Mouse (Mus musculus) left cerebral cortex, postnatal 36 days (tissue): ENCODE measurements around the gene Ncf4. TPM values are rescaled to one million over a fixed set of nuclear protein-coding genes. Genes with fewer than 3 reads are reported as not detected.

Source experiments
- DNase-seq, 2 experiments: peaks; one replicate each; pipeline ENCODE4 v3.0.0; 2021 to 2022; ENCODE audit warnings: low spot score in 2 of 2, mixed read lengths in 1 of 2
- intact Hi-C: fragments of 180-260 bp; cut with DNase I; formaldehyde crosslinking; loops from one replicate; pipeline ENCODE4 v1.15.1; 2025
- total RNA-seq, 2 experiments: library from RNA; stranded (reverse); gene quantifications; 2 replicates each; pipeline ENCODE4 v1.2.3; 2021

Gene Ncf4
- 1 to 10 TPM; 1.2 TPM for total RNA-seq

GRCm38 (mm10) chr15:78244695-78245492, at the start of gene Ncf4:
Ncf4 (plus strand) TSS chr15:78244801.
- DNase-seq = no peak
- intact Hi-C loops = no loop called here

- intact Hi-C loops = no loop called here
- DNase-seq = peak in 1 of 2 experiments; percentile 23
Observed at GRCm38 (mm10) chr15:78195096-78195880, 49.3 kb upstream of the Ncf4 start.

- intact Hi-C loops = no loop called here
- DNase-seq = peak; percentile 34 to 52
Observed at GRCm38 (mm10) chr15:78204053-78204847, 40.4 kb upstream of the Ncf4 start.

- intact Hi-C loops = no loop called here
- no peak for DNase-seq
Observed at GRCm38 (mm10) chr15:78205192-78205591, 39.4 kb upstream of the Ncf4 start.

DNA sequence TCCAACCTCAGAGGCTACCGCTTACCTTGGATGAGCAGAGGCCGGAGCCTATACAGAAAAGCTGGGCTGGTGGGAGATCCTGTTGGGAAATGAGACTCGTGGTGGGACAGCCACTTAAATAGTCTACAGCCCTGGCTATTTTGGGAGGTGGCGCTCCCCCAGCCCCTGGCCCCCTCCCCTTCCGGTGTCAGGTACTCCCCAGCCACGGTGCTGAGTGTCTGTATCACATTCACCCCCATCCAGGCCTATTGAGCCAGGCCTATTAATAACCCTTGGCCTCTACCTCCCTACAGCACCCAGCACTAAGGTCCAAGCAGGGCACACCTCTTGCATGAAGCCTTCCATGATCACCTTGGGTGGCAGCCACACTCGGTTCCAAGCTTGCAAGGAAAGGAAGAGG, 38.3 kb upstream of the Ncf4 start, which contains the start of gene Pvalb:
TSS of gene Pvalb (minus strand) at position 89 of the 400 bp plus-strand sequence.
- DNase-seq = no peak
- intact Hi-C loops = no loop called here

DNA sequence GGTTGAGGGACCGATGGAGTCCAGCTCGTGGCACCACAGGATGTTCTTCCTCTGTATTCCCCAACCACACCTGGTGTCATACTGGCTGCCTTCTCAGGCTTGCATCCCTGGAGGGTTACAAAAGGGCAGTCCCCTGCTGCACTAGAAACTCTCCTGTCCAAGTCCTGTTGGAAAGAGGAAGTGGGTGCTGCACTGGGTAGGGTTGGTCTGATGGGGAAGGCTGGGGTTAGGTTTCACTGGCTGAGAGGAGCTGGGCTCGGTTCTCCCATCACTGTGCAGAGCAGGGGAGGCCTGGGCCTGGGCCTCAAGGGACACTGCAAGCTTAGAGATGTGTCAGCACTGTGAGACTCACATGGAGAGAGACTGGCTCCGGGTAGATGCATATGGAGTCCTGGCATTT, 34.4 kb upstream of the Ncf4 start:
- intact Hi-C loops = no loop called here
- DNase-seq = no peak

GRCm38 (mm10) chr15:78211367-78211766, 33.2 kb upstream of the Ncf4 start:
- intact Hi-C loops = no loop called here
- DNase-seq = no peak

DNA sequence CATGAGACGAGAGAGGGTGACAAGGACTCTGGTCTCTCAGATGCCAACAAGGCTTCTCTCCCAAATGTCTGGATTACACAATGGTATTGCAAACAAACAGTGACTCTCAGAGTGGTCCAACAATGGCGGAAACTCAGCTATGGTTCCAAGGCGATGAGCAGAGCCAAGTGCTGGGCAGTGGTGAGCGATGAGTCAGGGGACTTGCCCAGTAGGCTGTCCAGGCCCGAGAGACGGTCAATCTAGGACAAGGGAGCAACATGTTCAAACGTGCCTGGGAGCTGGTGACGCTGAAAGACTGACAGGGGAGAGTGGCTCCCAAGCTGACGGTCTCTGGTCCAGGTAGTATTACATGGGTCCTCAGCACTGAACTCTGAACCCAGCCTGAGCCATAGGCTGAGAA, 29.3 kb upstream of the Ncf4 start:
- intact Hi-C loops = no loop called here
- DNase-seq = no peak

GRCm38 (mm10) chr15:78227816-78228215, 16.8 kb upstream of the Ncf4 start:
- intact Hi-C loops = no loop called here
- DNase-seq = no peak

- no peak for DNase-seq
- intact Hi-C loops = no loop called here
Observed at GRCm38 (mm10) chr15:78231346-78232331, 13.0 kb upstream of the Ncf4 start.

DNA sequence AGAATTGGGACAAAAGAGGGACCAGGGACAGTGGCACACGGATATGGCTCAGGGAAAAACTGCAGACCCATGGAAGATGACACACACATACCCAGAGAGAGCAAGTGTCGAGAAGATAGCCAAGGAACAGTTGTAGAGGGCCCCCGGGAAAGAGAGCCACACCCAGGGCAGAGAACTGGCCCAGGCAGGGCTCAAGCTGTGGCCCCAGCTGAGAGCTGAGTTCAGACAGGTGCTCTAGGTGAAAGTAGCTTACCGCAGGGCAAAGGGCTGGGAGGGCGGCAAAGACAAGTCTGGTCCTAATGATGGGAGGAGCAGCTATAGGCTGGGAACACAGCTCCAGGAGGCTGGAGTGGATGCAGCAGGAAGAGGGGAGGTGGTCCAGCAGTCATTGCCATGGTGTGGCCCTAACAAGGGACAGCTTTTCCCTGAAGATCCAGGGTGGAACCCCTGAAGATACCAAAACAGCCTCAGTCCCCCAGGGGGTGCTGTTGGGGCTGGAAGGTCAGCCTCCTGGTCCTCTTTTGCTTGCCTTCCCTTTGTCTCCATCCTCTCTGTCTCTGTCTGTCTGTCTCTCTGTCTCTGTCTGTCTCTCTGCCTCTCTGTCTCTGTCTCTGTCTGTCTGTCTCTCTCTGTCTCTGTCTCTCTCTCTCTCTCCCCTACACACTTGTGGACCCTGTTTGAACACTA, 9.6 kb upstream of the Ncf4 start:
- DNase-seq = no peak
- intact Hi-C loops = no loop called here

DNA sequence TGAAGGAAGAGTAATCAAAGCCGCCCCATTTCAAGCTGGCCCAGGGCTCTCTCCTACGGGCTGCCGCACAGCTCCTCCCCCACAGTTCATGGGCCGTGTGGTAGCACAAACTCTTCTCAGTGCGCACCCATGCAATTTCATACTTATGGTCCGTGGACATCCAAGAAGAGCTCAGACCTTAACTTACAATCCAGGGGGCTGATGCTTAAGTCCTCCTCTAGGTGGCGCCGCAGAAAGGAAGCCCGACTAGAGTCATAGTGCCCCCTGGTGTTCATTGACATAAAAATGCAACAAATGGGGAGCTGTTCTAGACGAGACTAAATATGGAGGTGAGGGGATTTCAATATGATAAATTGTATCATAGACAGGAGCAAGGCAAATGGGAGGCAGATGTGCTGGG, 5.1 kb upstream of the Ncf4 start:
- peak in 1 of 2 experiments; percentile 25 for DNase-seq

GRCm38 (mm10) chr15:78239956-78240617, 4.5 kb upstream of the Ncf4 start:
- intact Hi-C loops = loop anchor here (2.0 kb wide), 2 partner anchors 55 to 257 kb away; no protein-coding TSS in a partner anchor
- DNase-seq = no peak

More for the DNA sequence above, 5.1 kb upstream of the Ncf4 start:
- intact Hi-C loops = loop anchor here (2.0 kb wide), 2 partner anchors 55 to 257 kb away; no protein-coding TSS in a partner anchor

GRCm38 (mm10) chr15:78241335-78241734, 3.3 kb upstream of the Ncf4 start:
- intact Hi-C loops = no loop called here
- DNase-seq = no peak

GRCm38 (mm10) chr15:78243061-78243460, 1.5 kb upstream of the Ncf4 start:
- DNase-seq = no peak
- intact Hi-C loops = no loop called here

- no peak for DNase-seq
- intact Hi-C loops = no loop called here
Observed at GRCm38 (mm10) chr15:78243774-78244173, 827 bp upstream of the Ncf4 start.
